Mouse (Mus musculus) thymus, postnatal 10 days (tissue): ENCODE data around the gene Olfr1212.

ENCODE experiments used
- DNase-seq, 2 experiments: peaks; one replicate each; pipeline ENCODE4 v3.0.0; 2021; ENCODE audit warnings: low spot score in 2 of 2

The Olfr1212 gene

GRCm38 (mm10) chr2:88953669-88954068 is at the start of gene Olfr1212:
TSS of gene Olfr1212 (plus strand) at chr2:88953969.
- no peak for DNase-seq

GRCm38 (mm10) chr2:88915057-88915456 is 38.7 kb upstream of the Olfr1212 start, which contains the start of gene Olfr1209:
TSS of gene Olfr1209 (minus strand) at chr2:88915157.
- DNase-seq: no peak

- DNase-seq: no peak
Measured at GRCm38 (mm10) chr2:88938011-88938410, 15.8 kb upstream of the Olfr1212 start, which contains the start of gene Olfr1211. TSS of gene Olfr1211 (minus strand) at chr2:88938111.

GRCm38 (mm10) chr2:88980181-88980580 is 26.4 kb downstream of the Olfr1212 start, which contains the start of gene Gm13762:
TSS of gene Gm13762 (minus strand) at chr2:88980281.
- DNase-seq: no peak

GRCm38 (mm10) chr2:88992553-88992952 is 38.8 kb downstream of the Olfr1212 start, which contains the start of gene Olfr1214:
TSS of gene Olfr1214 (minus strand) at chr2:88992653.
- DNase-seq: no peak

- DNase-seq: no peak
Measured at GRCm38 (mm10) chr2:89006873-89007272, 53.1 kb downstream of the Olfr1212 start, which contains the start of gene Olfr1215. TSS of gene Olfr1215 (minus strand) at chr2:89006973.
